Mouse (Mus musculus) frontal cortex, postnatal 14 days (tissue): ENCODE measurements at regions not wholly inside any gene's neighbourhood (a gene's known extent, or its start where the extent isn't known, plus 50 kb on each side); places are given as distances from the start of the nearest gene placed in this dataset.
A peak's percentile ranks its signal among the peaks of the same experiment; 100 is the strongest.

Experiments used
- DNase-seq, 2 experiments: peaks; one replicate each; pipeline ENCODE4 v3.0.0; 2022; ENCODE audit warnings: low spot score in 2 of 2

DNA sequence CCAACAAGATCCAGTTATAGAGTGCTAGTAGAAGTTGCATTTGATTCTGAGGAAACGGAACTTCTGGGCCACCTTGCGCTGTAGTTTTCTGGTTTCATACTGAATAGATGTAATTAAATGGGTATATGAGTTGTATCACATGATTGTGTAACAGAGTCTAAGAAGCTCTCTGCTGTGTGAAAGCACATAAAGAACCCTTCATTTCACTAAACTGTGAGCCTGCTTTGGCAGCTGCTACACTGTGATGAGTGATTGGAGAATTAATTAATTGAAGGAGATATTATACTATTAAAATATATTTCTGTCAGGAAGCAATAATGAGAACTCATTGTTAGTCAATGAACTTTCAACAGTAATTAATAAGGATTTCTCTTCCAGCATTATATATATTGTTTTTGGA is 369.8 kb upstream of the Fbxo33 start:
- no peak for DNase-seq

DNA sequence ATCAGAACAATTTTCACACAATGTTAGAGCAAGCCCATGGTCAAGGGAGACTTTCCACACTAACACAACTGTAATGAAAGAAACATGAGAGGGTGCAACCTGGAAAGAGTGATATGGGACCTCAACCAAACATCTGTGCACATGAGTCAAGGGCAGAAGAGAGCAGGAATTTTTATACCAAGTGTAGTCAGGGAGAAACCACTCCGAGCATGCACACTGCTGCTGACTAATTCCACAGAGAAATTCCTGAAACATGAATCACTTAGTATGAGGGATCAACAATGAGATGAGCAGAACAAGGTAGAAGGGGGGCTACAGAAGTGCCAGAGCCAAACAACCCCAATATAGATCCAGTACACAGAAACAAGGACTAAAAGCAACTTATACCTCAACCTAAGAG is 363.1 kb upstream of the Fbxo33 start:
- DNase-seq = no peak

DNA sequence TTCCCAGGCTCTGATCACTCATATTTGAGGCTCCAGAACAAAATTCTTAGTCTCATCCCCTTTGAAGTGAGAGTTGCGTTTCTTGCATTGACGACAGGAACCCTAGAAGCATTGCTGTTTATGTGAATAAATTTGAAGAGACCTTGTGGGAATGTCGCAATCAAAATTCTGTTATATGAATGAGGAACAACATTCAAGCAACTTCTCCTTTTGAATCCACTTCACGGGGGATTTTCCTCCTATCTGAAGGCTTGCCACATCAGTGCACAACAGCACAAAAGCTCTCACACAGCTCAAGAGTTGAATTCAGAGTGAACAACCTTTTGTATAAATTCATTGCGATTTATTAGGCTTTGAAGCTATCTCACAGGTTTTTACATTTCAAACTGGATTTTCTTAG is 360.2 kb upstream of the Fbxo33 start:
- no peak for DNase-seq

DNA sequence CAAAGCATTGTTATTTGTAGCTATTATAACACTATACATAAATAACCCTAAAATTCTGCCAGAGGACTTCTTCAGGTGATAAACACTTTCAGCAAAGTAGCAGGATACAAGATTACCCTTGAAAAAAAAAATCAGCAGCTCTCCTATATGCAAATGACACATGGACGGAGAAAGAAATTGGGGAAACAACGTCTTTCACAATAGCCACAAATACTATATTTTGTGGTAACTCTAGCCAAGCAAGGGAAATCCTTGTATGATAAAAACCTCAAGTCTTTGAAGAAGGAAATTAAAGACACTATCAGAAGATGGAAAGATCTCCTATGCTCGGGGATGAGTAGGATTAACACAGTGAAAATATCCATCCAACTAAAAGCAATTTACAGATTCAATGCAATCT is 344.4 kb upstream of the Fbxo33 start:
- DNase-seq = no peak

DNA sequence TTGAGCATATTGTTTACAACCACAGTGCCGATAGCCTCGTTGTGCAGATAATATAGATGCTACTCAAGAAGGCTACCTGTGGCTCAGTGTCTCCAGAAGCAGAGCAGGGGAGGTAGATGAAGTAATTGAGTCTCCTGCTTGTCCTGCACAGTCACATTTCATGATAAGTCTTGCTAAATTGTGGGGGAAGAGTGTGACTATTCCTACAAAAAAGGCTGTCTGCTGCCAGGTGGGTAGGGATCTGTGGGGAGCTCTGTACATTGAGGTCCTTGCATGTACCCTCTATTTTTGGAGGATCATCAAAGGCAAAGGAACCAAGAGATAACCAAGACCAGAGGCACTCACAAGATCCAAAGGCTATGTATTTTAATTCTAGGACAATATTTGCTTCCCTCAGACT is 320.3 kb upstream of the Fbxo33 start:
- no peak for DNase-seq

DNA sequence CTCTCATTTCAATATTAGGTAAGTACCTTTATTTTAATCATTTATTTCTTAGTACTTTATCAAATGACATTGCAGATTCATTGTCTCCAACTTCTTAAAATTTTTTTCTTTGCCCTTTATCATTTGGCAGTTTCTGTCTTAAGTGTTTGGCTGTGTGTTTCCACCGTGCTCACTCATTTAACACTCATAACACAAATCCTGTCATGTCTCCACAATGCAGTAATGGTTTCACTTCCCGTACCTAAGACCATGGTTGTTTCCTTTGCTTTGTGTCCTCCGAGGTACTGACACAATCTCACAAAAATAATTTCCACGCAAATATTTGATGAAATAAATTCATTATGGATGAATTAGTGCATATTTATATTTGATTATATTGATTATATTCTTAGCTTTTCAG is 311.0 kb upstream of the Fbxo33 start:
- DNase-seq = no peak

DNA sequence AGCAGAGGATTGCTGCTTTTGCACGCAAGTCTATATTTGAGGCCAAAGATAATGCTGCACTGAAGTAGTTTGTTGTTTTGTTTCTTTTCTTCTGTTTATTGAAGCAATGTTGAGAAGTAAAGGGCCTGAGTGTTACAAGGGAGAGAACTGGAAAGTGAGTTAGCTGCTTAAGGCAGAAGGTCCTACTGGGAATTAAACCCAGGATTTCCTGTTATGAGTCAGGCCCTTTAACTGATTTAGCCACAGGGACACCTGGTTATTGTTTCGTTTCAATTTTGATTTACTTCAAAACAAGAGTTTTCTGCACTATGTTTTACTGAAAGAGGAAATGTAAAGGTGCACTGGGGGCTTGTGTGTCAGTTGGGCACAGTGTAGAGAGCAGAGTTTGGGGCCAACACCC is 303.8 kb upstream of the Fbxo33 start:
- no peak for DNase-seq

DNA sequence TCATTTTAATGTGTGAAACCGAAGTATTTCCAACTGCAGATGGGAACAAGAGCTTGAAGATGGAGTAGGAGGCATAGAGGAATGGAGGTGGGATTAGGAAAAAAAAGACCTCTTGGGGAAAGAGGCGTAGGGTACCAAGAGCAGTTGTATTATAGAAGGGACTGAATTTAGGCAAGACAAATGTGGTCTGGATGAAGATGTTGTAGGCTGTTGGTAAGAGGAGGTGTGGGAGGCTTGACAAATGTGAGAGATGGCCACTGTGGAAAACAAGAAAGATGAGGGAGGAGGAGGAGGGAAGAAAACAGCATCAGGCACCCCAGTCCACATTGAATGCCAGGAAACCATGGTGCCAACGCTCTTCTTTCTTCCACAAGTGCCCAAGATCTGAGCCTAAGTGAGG is 302.4 kb upstream of the Fbxo33 start:
- no peak for DNase-seq

DNA sequence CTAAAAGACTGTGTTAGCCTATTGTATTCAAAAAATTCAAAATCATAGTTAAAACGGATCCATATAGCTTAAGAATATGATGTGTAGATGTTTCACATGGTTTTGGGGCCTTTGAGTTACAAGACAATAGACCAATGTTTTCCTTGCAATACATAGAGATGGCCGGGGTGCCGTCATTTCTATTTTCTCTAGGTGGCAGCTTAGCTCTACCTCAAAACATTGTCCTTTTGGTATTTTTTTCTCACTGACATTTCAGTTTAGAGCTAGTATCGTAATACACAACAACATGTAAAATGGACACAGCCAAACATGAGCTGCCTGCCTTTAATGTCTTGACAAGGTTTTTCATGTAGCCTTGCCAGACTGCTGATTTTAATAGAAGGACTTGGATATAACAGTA is 290.3 kb upstream of the Fbxo33 start:
- no peak for DNase-seq

DNA sequence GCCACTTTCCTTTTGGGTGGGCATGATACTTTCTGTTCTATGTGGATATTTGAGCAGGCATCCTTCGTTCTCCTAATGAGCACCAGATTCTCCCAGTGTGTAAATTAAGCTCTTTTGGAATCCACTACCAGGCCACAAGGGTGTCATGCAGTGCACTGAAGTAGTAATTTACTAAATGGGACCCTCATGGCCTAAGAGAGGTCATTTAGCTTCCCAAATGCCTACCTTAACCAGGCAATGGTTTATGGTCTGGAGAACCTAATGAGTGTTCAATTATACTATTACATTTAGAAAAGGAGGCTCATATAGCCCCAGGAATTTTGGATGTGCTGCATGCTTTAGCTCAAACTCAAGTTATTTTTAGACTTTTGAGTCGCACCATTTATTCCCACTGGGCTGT is 289.6 kb upstream of the Fbxo33 start:
- DNase-seq = no peak

DNA sequence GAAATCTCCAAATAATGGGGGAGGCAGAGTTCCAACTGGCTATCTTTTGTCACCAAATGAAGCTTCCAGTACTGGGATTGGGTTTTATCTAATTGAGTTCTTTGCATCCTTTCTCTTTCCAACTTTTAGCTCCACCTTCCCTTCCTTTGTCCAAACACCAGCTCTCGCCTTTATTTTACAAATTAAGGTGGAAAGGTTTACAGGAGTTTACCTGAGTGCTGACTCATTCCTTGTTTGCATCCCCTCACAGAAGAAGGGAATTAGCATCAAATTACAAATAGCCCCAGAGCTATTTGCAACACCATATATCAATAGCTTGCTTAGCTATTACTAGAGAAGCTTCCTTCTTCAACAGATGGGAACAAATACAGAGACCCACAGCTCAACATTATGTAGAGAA is 287.9 kb upstream of the Fbxo33 start:
- no peak for DNase-seq

DNA sequence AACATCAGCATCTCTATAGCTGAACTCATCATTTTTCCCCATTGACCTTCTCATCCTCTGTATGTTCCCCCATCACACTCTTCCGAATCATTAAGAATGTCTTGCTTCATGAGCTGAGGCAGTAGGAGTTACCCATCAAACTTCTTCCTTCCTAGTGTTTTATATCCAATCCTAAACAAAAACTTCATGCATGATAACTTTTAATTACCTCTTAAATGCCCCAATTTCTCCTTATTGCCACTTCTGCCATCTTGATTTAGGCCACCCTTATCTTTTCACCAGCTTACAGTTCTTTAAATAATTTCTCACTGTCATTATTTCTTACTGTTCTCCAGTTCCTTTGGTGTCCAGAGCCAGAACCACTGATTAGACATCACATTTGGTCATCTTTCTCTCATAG is 277.9 kb upstream of the Fbxo33 start:
- DNase-seq = no peak

DNA sequence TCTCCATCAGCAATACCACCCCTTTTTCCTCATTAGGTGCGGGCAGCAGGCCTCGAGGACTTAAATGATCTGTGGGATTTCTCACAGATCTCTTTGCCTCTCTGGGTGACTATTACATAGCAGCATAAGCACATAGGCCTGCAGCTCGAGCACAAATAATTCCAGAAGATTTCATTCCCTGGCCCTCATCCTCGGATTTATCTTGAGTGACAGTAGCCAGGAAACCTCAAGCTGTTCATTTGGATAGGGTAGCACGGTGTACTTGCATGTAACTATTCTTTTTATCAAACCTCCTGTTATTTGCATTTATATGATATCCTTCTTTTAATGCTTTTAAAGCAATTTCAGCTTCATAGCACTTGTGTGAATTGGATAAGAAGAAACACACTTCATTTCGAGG is 268.5 kb upstream of the Fbxo33 start:
- no peak for DNase-seq

DNA sequence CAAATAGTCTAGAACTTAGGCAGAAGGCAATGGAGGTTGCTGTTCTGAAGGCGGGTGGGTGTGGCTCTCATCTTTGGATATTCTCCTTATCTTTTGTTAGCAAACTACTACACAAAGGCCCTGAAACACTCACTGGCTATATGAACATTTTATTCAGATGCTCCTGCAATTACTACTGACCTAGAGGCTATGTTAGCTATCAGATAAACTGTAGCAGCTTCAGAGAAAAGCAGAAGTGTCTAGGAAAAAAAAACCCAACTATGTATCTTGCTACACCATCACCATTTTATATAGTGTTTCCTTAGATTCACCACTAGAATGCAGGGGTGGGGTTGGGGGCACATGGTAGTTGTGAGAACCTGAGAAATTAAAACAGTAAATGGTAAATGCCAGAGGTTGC is 268.0 kb upstream of the Fbxo33 start:
- DNase-seq = no peak

DNA sequence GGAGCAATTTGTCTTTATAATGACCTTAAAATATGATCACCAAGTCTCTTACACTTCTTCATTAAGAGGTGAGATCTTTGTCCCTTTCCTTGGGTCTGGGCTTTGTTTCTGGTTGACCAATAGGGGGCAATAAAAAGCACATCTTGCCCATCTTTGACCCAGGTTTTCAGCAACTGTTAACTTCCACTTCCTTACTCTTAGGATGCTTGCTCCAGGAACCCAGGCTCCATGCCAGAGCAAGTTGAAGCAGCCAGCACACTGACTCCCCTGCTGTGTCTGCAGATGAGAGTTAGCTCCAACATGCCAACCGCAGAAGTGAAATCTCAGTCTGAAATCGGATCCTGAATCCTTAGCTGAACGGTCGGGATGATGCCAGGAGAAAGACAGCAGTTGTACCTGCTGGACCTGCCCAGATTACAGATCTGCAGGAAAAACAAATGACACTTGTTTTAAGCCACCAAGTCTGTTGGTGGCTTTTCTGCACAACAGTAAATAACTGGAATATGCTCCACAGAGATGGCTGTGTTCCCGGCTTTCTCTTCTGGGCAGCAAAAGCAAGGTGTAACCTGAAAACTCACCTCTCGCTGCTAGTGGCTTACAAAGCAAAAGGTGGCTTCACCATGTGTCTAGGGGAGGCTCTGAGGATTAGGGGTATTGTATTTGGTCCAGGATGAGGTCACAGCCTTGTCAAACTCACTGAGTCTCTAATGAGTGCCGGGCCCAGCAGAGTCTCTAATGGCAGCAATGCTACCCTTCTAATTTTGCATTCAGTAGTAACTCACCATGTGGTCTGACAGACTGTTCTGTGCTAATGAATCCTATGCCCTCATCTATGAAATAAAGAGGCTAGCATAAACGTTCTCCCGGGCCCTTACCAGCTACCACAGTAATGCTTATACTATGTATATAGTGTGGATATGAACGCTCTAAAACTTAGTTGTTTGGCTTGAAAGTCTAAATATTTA is 241.8 kb upstream of the Fbxo33 start:
- no peak for DNase-seq

DNA sequence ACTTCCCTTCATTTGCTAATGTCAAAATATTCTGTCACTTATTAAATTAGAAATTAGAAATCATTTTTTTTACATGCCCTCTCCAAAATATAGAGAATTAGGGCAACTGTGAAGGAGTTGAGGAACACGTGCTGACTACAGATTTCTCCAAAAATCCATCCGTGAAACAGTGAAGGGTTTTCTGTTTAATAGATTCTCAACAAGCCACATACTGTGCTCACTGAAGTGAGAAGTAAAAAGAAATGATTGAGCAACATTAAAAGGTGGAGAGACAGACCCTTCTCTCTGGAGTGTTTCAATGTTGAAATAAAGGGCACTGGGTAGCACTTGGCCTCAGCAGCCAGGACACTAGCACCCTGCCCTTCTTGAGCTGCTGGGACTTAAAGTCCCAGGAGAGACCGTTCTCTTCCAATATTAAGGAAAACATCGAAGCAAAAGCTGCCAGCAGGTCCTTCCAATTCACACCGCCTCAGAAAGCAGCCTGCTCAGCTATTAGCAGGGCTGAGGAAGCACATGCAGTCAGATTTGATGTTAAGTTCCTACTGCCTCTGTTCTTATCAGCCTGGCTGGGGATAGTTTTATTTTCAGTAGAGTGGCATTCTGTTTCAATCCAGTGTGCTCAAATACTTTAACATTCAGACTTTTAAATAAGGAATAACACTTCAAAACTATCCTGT is 236.8 kb upstream of the Fbxo33 start:
- DNase-seq = no peak

DNA sequence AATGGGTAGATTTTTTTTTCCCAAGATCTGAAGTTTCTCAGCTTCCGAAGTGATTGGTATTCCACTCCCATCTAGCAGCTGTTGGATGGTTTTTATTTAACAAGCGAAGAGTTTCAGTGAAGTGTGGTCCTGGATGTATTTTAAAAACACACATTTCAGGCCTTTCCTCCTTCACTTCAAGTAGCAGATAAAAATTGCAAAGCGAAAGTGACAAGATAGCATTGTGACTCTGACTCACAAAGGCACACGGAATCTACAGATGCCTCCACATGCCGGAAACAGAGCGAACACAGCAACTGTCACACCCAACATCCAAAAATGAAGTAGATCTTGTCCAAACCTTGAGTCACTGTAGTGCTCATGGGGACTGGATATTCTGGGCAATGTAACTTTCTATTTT is 195.5 kb upstream of the Fbxo33 start:
- peak in 1 of 2 experiments; percentile 6 for DNase-seq

DNA sequence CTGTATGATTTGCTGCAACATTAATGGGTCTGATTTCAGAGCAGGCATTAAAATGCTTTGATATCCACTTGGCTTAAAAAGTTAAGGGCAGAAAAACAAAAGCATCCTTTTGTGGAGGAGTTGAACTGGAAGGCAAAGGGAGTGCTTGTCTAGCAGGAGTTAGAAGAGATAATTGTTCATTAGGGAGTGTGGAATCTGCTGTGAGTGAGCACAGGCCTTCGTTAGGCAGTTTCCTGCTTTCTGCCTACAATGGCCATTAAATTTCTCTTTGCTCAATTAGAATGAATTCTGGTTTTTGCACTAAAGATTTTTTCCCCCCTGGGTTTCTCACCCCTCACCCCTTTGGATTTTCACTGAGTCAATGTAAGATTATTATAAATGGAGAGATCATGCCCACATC is 192.0 kb upstream of the Fbxo33 start:
- DNase-seq = no peak

DNA sequence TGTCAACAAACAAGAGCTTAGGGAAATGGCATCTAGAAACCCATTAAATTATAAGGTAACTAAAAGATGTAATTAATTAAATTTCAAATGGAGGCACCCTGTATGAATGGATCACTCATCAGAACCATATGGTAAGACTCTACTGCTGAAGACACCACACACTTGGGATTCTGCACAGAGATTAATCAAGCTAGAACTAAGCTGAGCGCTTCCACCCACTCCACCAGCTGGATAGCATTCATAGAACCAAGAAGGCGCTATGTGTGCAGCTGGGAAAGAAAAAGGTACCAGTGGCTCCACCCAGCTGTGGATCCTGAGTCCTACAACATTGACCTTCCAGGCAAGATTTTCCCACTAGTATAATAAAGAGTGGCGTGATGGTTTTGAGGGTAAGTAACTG is 171.6 kb upstream of the Fbxo33 start:
- no peak for DNase-seq

DNA sequence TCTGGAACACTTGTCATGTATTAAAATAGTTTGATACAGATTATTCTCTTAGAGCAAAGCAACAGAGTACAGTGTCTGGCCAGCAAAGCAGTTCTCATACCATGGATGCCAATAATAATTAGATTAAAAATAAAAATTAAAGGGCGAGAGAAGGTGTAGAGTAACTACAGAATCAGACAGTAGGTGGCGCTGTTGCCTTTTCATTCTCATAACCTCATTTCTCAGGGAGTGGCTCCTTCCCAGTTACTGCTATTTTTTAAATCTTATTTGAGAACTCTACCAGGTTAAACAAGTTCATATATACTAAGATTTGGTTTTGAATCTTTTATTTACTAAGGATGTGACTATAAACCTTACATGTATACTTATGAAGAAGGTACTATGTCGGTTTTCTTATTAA is 163.3 kb upstream of the Fbxo33 start:
- peak in 1 of 2 experiments; percentile 56 for DNase-seq

DNA sequence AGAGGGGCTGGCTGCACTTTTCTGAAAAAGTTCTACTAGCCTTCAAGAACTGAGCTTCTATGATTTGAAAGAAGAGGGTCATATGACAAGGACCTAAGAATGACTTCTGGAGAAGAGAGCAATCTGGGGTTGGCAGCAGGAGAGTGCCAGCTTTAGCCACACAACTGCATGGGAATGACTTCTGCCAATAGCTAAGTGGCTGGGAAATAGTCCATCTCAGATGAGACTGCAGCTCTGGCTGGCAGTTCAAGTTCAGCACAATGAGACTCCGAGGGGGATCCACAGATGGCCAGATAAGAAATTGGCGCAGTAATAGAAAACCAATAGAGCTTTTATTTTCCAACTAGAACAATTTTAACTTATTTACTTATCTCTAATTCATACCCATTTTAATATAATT is 122.1 kb upstream of the Fbxo33 start:
- DNase-seq = no peak

DNA sequence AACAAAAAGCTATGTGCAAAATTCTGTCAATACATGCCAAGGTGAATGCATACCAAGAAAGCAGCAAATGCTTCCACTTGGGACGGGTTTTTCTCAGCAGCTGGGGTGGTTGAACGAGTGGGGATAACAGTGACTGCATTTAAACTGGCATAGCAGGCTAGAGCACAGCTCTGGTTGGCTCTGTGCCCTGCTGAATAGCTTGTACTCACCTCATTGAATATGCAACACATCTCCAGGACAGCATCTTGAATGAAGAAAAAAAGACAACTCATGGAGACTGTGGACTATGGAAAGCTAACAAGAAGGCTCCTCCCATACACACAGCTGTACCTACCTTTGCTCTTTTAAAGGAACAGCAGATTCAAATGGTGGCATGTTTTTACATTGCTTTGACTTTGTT is 111.2 kb upstream of the Fbxo33 start:
- DNase-seq = no peak

DNA sequence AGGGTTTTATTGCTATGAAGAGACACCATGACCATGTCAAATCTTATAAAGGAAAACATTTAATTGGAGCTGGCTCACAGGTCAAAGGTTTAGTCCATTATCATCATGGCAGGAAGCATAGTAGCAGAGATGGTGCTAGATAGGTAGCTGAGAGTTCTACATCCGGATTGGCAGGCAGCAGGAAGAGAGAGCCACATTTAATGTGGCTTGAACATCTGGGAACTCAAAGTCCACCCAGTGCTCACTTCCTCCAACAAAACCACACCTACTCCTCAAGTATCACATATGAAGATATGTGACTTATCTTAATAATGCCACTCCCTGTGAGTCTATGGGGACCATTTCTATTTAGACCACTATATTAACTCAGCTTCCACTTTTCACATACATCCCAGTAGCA is 93.2 kb upstream of the Fbxo33 start:
- DNase-seq = no peak
